Mouse (Mus musculus) fat pad, adult 2 months (tissue): ENCODE results near the gene B3gnt4.
"Not testable (repeated sequence)": the region's sequence is repeated elsewhere in the genome, so short reads cannot be mapped to it uniquely, and the experiment has no call there.

Experiments used
- DNase-seq: peaks from one replicate; pipeline ENCODE4 v3.0.0-alpha.2; 2011; ENCODE audit warnings: low read depth, low spot score; ENCODE audit errors: extremely low read depth

Gene B3gnt4

DNA sequence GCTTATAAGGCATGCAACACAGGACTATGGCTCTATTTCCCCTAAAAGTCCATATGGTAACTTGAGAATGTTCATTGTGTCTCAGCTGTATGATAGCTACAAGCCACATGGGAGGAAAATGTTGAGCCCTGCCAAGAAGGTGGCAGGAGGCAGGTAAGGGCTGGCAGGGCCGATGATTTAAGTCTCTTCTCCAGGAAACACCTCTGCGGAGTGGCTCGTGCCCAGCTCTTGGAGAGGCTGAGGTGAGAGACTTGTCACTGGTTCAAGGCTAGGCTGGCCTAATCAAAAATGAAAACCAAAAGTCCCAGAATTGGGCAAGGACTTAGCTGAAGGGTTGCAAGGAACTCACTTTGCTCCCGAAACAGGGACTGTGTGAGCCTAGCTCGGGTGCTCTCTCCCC, at the start of gene B3gnt4:
B3gnt4 (plus strand) TSS at position 301 of the 400 bp plus-strand sequence.
- no peak for DNase-seq

GRCm38 (mm10) chr5:123461420-123461819, 48.8 kb upstream of the B3gnt4 start:
- no peak for DNase-seq

DNA sequence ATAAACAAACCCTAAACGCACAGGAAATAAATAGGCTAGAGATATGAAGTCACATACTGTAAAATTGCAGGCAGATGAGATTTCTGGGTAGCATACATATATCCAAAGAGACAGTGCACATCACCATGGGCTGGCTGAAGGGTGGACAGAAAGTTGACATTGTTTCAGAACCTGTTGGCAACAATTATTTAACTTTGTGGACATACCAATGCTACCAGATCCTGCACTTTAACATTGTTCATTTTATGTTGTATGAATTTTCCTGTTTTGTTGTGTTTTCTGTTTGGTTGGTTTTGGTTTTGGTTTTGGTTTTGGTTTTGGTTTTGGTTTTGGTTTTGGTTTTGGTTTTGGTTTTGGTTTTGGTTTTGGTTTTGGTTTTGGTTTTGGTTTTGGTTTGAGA, 45.6 kb upstream of the B3gnt4 start:
- no peak for DNase-seq

DNA sequence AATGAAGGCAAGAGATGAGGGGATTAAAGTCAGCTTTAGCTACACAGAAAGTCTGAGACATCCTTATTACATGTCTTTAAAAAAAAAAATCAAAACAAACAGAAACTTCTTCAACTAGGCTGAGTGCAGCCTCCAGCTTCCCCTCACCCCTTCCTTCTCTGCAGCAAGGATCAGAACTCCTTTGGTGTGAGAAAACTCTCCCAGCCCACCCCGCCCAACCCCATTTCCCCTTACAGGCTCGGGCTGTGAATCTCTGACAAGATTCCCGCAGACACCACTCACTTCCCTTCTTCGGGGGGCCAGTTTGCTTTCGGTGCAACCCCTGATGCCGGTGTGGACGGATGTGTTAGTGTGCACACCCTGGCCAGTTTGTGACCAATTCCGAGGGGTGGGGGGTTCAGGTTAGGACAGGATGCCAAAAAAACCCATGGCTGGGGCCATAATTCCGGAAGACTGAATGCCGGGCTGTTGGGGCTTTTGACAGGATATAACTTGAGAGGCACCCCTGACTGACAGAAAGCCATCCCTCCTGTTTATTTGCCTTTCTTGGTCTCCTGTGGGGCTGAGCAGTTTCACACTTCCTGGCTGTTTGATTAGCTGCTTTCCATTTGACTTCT, 39.4 kb upstream of the B3gnt4 start:
- DNase-seq: no peak

DNA sequence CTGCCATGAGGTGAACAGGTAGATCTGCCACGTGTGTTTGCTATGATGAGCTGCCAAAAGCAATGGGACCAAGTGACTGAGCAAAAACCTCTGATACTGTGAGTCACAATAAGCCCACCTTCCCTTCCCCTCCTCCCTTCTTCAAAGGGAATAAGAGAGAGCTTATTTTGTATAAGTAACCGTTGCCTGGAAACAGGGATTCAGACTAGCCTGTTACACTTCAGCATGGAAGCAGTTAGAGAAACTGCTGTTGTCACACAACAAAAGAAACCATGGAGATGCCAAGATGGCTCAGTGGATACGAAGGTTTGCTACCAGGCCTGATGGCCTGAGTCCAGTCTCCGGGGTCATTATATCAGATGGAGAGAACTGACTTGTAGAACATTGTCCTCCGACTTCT, 36.4 kb upstream of the B3gnt4 start:
- DNase-seq: no peak

DNA sequence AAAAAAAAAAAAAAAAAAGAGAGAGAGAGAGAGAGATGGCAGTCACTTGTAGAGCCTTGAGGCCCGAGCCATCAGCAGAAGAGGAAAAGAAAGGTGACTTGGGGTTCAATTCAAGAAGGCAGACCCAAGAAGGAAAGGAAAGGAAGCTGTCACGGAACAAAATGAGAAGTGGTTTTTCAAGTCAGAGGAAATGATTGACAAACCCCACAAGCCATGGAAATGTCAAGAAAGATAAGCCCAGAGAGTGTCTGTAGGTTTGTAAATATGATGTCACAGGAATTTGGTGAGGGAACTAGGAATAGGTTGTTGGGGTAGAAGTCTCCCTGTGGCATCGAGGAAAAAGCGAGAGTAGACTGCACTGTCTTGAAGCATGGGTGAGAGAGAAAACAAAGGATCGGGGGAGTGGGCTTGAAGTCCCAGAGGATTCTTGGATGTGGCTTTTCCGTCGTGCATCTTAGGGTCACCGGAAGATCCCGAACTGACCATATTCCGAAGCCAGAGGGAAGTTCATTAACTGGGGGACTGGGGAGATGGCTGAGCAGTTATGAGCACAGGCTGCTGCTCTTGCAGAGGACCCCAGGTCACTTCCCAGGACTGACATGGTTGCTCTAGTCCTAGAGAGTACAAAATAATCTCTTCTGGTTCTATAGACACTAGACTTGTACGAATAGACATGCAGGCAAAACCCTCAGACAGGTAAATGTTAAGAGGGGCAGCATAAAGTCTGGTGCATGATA, 22.4 kb upstream of the B3gnt4 start:
- no peak for DNase-seq

DNA sequence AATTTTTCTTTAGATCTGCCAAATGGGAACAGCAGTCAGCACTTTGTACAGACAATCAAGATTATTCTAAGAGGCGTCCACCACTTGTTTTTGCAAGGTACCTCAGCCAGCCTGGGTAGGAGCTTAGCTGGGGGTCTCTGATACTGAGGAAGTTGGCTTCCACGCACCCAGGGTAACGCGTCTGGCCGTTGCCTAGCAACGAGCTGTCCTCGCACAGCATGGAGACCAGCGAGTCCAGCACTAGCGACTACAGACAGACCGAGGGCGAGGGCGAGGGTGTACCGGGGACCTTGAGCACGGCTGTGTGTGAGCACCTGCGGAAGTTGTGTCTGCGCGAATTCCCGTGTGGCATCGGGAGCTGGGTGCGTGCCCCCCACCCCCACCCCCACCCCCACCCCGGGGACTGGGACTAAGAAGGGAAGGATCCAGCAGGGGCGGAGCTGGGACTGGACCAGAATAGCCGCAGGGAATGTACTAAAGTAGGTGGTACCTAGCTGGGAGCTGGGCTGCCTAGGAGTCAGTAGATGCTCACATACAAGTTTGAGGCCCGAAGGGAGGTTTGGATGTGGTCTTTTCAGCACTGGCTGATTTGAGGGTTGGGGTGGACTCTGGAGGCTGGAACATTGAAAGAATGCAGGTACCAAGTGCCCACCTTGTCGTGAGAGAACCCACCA, 21.0 kb upstream of the B3gnt4 start, which contains the start of the genes Lrrc43 and Il31:
Lrrc43 (plus strand) TSS at position 194 of the 674 bp plus-strand sequence.
Il31 (minus strand) TSS at position 378 of the 674 bp plus-strand sequence.
- DNase-seq: no peak

DNA sequence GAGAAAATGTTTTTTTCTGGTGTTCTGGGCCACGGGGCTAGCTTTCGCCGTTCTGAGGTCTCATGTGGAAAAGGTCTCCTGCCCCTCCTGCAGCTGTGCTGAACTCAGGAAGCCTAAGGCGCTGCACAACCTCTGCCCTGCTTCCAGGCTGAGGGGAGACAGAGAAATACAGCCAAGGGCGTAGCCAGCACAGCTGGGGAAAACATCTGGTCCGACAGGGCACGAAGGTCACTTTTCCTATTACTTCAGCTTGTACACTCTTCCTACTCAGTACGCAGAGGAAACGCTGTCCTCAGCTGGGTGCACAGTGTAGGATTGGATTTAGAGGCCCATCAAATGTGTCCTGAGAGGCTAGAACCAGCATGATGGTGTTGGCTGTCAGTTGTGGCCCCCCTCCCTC, 20.3 kb upstream of the B3gnt4 start:
- DNase-seq: no peak

GRCm38 (mm10) chr5:123499717-123500116, 10.5 kb upstream of the B3gnt4 start:
- no peak for DNase-seq

DNA sequence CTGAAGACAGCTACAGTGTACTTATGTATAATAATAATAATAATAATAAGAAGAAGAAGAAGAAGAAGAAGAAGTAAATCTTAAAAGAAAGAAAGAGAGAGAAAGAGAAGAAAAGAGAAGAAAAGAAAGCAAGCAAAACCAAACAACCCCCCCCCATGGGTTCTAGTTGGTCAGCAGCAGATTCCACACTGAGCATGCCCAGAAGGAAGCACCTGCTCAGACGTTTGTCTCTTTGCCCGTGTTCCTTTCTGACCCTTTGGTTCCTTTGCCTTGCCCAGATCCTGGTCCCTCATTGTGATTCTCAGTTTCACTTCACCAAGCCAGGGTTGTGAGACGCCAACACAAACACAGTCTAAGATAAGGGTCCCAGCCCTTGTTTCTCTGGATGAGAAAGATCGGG, 8.3 kb upstream of the B3gnt4 start:
- DNase-seq: no peak

- DNase-seq: no peak
Observed at GRCm38 (mm10) chr5:123507936-123508723, 2.1 kb upstream of the B3gnt4 start.

DNA sequence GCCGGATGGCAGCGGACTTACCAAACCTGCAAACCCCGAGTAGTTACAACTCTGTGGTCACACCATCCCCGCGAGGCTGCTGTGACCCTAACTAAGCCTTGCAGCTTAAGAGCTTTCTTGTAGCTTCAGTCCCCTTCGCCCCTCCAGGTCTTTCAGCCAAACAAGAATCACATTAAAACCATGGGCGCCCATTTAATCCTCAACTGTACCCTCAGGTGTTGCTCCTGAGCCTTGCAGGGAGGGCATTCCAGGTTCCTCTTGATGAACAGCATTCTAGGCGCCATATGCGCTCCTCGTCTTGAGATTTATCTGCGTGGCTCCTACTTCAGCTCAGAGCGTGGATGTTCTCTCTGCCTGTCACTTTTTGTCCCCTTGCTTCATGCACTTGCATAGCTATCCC, 1.3 kb upstream of the B3gnt4 start:
- no peak for DNase-seq

DNA sequence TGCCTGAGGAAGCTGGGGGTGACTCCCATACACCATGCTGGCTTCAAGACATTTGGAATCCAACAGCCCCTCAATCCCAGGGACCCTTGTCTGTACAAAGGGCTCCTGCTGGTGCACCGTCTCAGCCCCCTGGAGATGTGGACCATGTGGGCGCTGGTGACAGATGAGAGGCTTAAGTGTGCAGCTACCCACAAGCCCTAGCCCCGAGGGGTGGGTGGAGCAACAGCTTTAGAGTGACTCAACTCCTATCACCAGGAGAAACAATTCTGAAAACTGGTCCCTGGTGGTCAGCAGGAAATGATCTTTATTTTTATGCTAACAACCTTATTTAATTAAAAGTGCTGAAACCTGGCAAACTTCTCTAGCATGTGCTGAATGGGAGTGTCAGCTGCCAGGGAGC, 1.2 kb downstream of the B3gnt4 start:
- not testable (repeated sequence) for DNase-seq

GRCm38 (mm10) chr5:123512102-123512501, 1.8 kb downstream of the B3gnt4 start:
- DNase-seq: no peak

DNA sequence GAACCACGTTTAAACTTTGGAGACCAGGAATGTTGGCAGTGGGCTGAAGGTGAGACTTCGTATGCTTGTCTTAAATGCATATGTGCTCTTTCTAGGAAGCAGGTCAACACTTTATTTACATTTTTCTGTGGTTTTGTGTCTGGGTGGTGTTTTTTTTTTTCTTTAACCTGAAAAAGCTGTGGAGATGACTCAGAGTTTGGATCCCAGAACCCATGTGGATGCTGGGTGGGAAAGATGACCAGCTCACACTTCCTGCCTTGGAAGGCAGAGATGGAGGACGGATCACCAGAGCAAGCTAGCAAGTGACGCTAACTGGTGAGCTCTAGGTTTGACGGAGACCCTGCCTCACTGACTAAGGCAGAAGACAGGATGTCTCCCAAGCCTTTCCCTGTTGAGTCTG, 4.6 kb downstream of the B3gnt4 start:
- DNase-seq: no peak

DNA sequence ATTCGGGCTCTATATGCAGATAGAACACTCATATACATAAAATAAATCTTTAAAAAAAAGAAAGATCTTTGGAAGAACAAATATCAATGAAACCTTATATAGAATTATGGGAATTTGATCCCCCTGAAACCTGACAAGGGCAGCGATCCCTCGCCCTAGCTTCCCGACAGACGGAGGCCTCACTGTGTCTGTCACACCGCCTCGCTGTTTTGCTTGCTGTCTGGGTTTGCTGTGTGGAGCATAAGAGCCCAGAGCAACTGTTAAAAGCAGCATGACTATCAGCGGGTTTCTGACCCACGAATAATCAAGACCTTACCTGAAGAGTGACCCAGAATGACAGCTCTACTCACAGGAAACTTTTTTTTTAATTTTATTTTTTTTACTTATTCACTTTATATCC, 10.4 kb downstream of the B3gnt4 start:
- DNase-seq: no peak

GRCm38 (mm10) chr5:123521621-123522020, 11.4 kb downstream of the B3gnt4 start:
- DNase-seq: no peak

- no peak for DNase-seq
Observed at GRCm38 (mm10) chr5:123522166-123522565, 11.9 kb downstream of the B3gnt4 start.

DNA sequence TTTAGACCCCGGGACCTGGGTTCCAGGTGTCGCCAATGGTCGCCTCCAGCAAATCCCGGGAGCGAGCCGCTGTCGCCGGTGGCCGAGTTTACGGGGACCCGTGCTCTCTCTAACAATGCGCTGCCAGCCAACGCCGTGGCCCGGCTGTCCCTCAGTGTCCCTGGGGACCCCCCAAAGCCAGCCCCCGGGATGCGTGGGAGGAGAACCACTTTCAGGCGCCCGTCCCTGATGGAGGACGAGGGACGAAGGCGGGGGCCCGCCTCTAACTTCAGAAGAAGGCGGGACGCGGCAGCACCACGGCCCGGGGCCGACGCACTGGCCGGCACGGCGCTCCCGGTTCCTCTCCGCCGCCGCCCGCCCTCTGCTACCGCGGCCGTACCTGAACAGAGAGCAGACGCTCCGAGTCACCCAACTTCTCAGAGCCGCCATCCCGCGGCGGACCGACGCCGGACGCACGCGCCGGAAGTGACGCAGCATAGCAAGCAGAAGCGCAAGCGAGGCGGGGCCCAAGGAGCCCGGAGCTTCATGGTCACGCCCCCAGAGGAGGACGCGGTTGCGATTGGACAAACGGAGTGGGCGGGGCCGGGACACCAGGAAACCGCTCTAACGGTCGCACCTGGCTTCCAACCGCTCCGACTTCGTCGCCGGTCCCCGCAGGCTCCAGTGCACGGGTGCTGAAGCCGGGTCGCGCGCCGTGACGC, 13.6 kb downstream of the B3gnt4 start, which contains the start of gene Diablo:
Diablo (minus strand) TSS at position 485 of the 701 bp plus-strand sequence.
- DNase-seq: peak; percentile 46

DNA sequence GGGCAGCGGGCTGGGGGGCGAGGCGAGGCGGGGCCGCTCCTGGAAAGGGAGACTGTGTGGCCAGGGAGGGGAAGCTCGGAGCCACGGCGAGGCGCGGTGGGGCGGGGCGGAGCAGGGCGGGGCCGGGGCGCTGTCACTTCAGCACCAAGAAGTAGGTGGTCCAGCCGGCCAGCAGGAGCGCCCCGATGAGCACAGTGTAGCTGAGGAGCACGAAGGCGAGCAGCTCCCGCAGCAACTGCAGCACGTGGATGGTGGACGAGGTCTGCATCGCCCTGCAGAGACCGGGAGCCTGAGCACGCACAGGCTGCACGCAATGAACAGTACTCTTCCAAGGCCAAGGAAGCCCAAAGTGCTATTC, 14.1 kb downstream of the B3gnt4 start:
- no peak for DNase-seq

GRCm38 (mm10) chr5:123525281-123525680, 15.0 kb downstream of the B3gnt4 start, which contains the start of gene Gm49027:
Gm49027 (minus strand) TSS chr5:123525488.
- no peak for DNase-seq
